Mouse (Mus musculus): Measurements from ENCODE around the gene Padi1.

- TF ChIP-seq CTCF (IDR thresholded peaks at IDR 0.05; ENCODE audit: low read depth, low read length) (no peak), POLR2A (IDR thresholded peaks at IDR 0.05; ENCODE audit: borderline replicate concordance, low read depth, low read length) (no peak)
These were observed 3.7 kb upstream of the Padi1 start for GRCm38 (mm10) chr4:140849310-140849709.
